Mouse (Mus musculus) testis, adult 2 months (tissue): ENCODE data around the gene Prnd.

ENCODE experiments used
- CTCF ChIP-seq: fragments of 200-500 bp; IDR thresholded peaks from 2 replicates; pipeline ENCODE4 v1.5.1; 2012; ENCODE audit warnings: low read depth, mild to moderate bottlenecking, inconsistent platforms, low read length, moderate library complexity; ENCODE audit not compliant: control insufficient read depth, insufficient read depth, insufficient replicate concordance
- POLR2A ChIP-seq: fragments of 200-500 bp; IDR thresholded peaks from 2 replicates; pipeline ENCODE4 v1.6.1; 2012; ENCODE audit warnings: low read depth, mild to moderate bottlenecking, inconsistent platforms, low read length, moderate library complexity; ENCODE audit not compliant: control insufficient read depth

DNA sequence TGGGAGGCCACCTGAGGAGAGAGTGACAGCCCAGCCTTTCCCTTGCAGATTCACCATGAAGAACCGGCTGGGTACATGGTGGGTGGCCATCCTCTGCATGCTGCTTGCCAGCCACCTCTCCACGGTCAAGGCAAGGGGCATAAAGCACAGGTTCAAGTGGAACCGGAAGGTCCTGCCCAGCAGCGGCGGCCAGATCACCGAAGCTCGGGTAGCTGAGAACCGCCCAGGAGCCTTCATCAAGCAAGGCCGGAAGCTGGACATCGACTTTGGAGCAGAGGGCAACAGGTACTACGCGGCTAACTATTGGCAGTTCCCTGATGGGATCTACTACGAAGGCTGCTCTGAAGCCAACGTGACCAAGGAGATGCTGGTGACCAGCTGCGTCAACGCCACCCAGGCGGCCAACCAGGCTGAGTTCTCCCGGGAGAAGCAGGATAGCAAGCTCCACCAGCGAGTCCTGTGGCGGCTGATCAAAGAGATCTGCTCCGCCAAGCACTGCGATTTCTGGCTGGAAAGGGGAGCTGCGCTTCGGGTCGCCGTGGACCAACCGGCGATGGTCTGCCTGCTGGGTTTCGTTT is 2.4 kb downstream of the Prnd start:
- TF ChIP-seq CTCF (no peak), POLR2A (no peak)
